Mouse (Mus musculus): ENCODE results near the gene Fbxo8. TPM values are rescaled to one million over a fixed set of nuclear protein-coding genes. Genes with fewer than 3 reads are reported as not detected.

The Fbxo8 gene
- polyA plus RNA-seq, 1 experiment from 2014 or later, result 37.0 TPM

- ATAC-seq (ENCODE audit: insufficient read depth, low FRiP score, low TSS enrichment), result no peak
- DNase-seq (ENCODE audit: low spot score), result no peak
- H3K36me3 ChIP-seq (ENCODE audit: control insufficient read depth, insufficient read depth, low read length), result no peaks in the 10 kb centered on the region
- no peaks in the 10 kb centered on the region for H3K4me1 ChIP-seq (ENCODE audit: control insufficient read depth, insufficient read depth, low read length)
- H3K9me3 ChIP-seq (ENCODE audit: control insufficient read depth, low read length), result no peaks in the 10 kb centered on the region
- no peak overlapping the region for H3K4me3 ChIP-seq (ENCODE audit: low read depth, low read length)
- H3K4me2 ChIP-seq (ENCODE audit: low read depth), result no peak overlapping the region
- no peak overlapping the region for H3K27ac ChIP-seq (ENCODE audit: low read depth, low read length)
- H3K9ac ChIP-seq (ENCODE audit: low read length), result no peak overlapping the region
- no peaks in the 10 kb centered on the region for H3K27me3 ChIP-seq (ENCODE audit: control insufficient read depth, insufficient read depth, low read length)
Measured at GRCm38 (mm10) chr8:56582841-56583240, 32.0 kb downstream of the Fbxo8 start.

- WGBS, result 67% methylated on average over 2 of the region's 2 CpGs
- H3K36me3 ChIP-seq (ENCODE audit: control insufficient read depth, insufficient read depth, low read length), result no peaks in the 10 kb centered on the region
- H3K27ac ChIP-seq (ENCODE audit: low read depth, low read length), result no peak overlapping the region
- no peak overlapping the region for H3K4me3 ChIP-seq (ENCODE audit: low read depth, low read length)
- no peak overlapping the region for H3K4me2 ChIP-seq (ENCODE audit: low read depth)
- H3K9ac ChIP-seq (ENCODE audit: low read length), result no peak overlapping the region
- no peak for ATAC-seq (ENCODE audit: insufficient read depth, low FRiP score, low TSS enrichment)
- H3K4me1 ChIP-seq (ENCODE audit: control insufficient read depth, insufficient read depth, low read length), result no peaks in the 10 kb centered on the region
- no peak for DNase-seq (ENCODE audit: low spot score)
- no peaks in the 10 kb centered on the region for H3K9me3 ChIP-seq (ENCODE audit: control insufficient read depth, low read length)
- no peaks in the 10 kb centered on the region for H3K27me3 ChIP-seq (ENCODE audit: control insufficient read depth, insufficient read depth, low read length)
Measured at GRCm38 (mm10) chr8:56589004-56589403, 38.1 kb downstream of the Fbxo8 start.

GRCm38 (mm10) chr8:56591084-56591483 lies 40.2 kb downstream of the Fbxo8 start:
- no peak for ATAC-seq (ENCODE audit: insufficient read depth, low FRiP score, low TSS enrichment)
- Histone ChIP-seq H3K9ac (ENCODE audit: low read length) (no peak overlapping the region), H3K4me3 (ENCODE audit: low read depth, low read length) (no peak overlapping the region), H3K36me3 (ENCODE audit: control insufficient read depth, insufficient read depth, low read length) (no peaks in the 10 kb centered on the region), H3K27me3 (ENCODE audit: control insufficient read depth, insufficient read depth, low read length) (no peaks in the 10 kb centered on the region), H3K4me2 (ENCODE audit: low read depth) (no peak overlapping the region), H3K4me1 (ENCODE audit: control insufficient read depth, insufficient read depth, low read length) (no peaks in the 10 kb centered on the region), H3K27ac (ENCODE audit: low read depth, low read length) (no peak overlapping the region), H3K9me3 (ENCODE audit: control insufficient read depth, low read length) (no peaks in the 10 kb centered on the region)
- 96% methylated on average over 1 of the region's 1 CpGs for WGBS
- DNase-seq (ENCODE audit: low spot score), result no peak

- WGBS, result 87% methylated on average over 5 of the region's 5 CpGs
- no peak for ATAC-seq (ENCODE audit: insufficient read depth, low FRiP score, low TSS enrichment)
- no peak overlapping the region for H3K4me2 ChIP-seq (ENCODE audit: low read depth)
- no peak overlapping the region for H3K4me3 ChIP-seq (ENCODE audit: low read depth, low read length)
- H3K27me3 ChIP-seq (ENCODE audit: control insufficient read depth, insufficient read depth, low read length), result no peaks in the 10 kb centered on the region
- DNase-seq (ENCODE audit: low spot score), result no peak
- H3K27ac ChIP-seq (ENCODE audit: low read depth, low read length), result no peak overlapping the region
- H3K36me3 ChIP-seq (ENCODE audit: control insufficient read depth, insufficient read depth, low read length), result no peaks in the 10 kb centered on the region
- H3K9ac ChIP-seq (ENCODE audit: low read length), result no peak overlapping the region
- H3K4me1 ChIP-seq (ENCODE audit: control insufficient read depth, insufficient read depth, low read length), result no peaks in the 10 kb centered on the region
- H3K9me3 ChIP-seq (ENCODE audit: control insufficient read depth, low read length), result no peaks in the 10 kb centered on the region
Measured at GRCm38 (mm10) chr8:56591502-56591901, 40.6 kb downstream of the Fbxo8 start.

DNA sequence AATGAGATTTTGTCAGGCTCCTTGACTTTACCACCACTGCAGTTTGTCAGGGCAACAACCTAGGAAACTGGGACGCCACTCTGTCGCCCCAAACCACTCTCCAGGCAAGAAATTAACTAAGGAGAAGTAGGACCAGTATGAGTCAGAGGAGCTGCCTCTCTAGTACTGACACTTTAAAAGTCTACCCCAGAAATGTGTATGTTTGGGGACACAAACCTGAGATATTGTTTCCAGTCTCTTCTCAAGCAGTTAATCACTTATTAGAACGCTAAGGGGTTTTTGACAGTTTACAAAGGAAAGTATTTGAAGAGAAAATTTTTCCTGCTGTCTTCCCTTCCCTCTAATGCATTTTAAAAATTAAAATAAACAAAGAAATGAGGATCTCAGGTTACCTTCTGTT lies 55.6 kb downstream of the Fbxo8 start:
- DNase-seq (ENCODE audit: low spot score), result no peak
- WGBS, result 42% methylated on average over 3 of the region's 3 CpGs
- no peak for ATAC-seq (ENCODE audit: insufficient read depth, low FRiP score, low TSS enrichment)
- H3K27me3 ChIP-seq (ENCODE audit: control insufficient read depth, insufficient read depth, low read length), result no peaks in the 10 kb centered on the region
- no peak overlapping the region for H3K4me2 ChIP-seq (ENCODE audit: low read depth)
- H3K4me1 ChIP-seq (ENCODE audit: control insufficient read depth, insufficient read depth, low read length), result no peaks in the 10 kb centered on the region
- H3K27ac ChIP-seq (ENCODE audit: low read depth, low read length), result no peak overlapping the region
- no peak overlapping the region for H3K9ac ChIP-seq (ENCODE audit: low read length)
- H3K4me3 ChIP-seq (ENCODE audit: low read depth, low read length), result no peak overlapping the region
- H3K9me3 ChIP-seq (ENCODE audit: control insufficient read depth, low read length), result no peaks in the 10 kb centered on the region
- no peaks in the 10 kb centered on the region for H3K36me3 ChIP-seq (ENCODE audit: control insufficient read depth, insufficient read depth, low read length)

GRCm38 (mm10) chr8:56611736-56612135 lies 60.8 kb downstream of the Fbxo8 start:
- Histone ChIP-seq H3K27me3 (ENCODE audit: control insufficient read depth, insufficient read depth, low read length) (no peaks in the 10 kb centered on the region), H3K9me3 (ENCODE audit: control insufficient read depth, low read length) (no peaks in the 10 kb centered on the region), H3K27ac (ENCODE audit: low read depth, low read length) (no peak overlapping the region), H3K9ac (ENCODE audit: low read length) (no peak overlapping the region), H3K36me3 (ENCODE audit: control insufficient read depth, insufficient read depth, low read length) (no peaks in the 10 kb centered on the region), H3K4me3 (ENCODE audit: low read depth, low read length) (no peak overlapping the region), H3K4me1 (ENCODE audit: control insufficient read depth, insufficient read depth, low read length) (no peaks in the 10 kb centered on the region), H3K4me2 (ENCODE audit: low read depth) (no peak overlapping the region)
- ATAC-seq (ENCODE audit: insufficient read depth, low FRiP score, low TSS enrichment), result no peak
- DNase-seq (ENCODE audit: low spot score), result no peak
- 90% methylated on average over 6 of the region's 6 CpGs for WGBS

DNA sequence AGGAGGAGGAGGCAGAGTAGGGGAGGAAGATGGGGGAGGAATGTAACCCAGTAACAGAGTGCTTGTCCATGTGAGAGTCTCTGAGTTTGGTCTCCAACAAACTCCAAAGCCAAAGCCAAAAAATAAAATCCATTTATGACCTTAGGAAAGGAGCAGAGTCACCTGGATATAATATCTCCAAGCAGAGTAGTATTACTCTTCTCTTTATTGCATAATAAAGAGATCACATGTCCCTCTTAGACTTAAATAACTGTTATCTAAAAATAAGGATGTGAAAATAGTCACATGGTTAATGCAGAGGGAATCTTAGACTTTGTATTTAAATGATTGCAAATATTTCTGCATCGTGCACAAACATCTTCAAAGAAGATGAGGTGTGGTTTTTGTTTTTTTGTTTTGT lies 63.3 kb downstream of the Fbxo8 start:
- no peak overlapping the region for H3K4me3 ChIP-seq (ENCODE audit: low read depth, low read length)
- H3K27ac ChIP-seq (ENCODE audit: low read depth, low read length), result no peak overlapping the region
- WGBS, result 98% methylated on average over 1 of the region's 1 CpGs
- H3K4me2 ChIP-seq (ENCODE audit: low read depth), result no peak overlapping the region
- H3K4me1 ChIP-seq (ENCODE audit: control insufficient read depth, insufficient read depth, low read length), result no peaks in the 10 kb centered on the region
- no peak overlapping the region for H3K9ac ChIP-seq (ENCODE audit: low read length)
- no peaks in the 10 kb centered on the region for H3K36me3 ChIP-seq (ENCODE audit: control insufficient read depth, insufficient read depth, low read length)
- DNase-seq (ENCODE audit: low spot score) (no peak), ATAC-seq (ENCODE audit: insufficient read depth, low FRiP score, low TSS enrichment) (no peak)
- H3K9me3 ChIP-seq (ENCODE audit: control insufficient read depth, low read length), result no peaks in the 10 kb centered on the region
- H3K27me3 ChIP-seq (ENCODE audit: control insufficient read depth, insufficient read depth, low read length), result no peaks in the 10 kb centered on the region

DNA sequence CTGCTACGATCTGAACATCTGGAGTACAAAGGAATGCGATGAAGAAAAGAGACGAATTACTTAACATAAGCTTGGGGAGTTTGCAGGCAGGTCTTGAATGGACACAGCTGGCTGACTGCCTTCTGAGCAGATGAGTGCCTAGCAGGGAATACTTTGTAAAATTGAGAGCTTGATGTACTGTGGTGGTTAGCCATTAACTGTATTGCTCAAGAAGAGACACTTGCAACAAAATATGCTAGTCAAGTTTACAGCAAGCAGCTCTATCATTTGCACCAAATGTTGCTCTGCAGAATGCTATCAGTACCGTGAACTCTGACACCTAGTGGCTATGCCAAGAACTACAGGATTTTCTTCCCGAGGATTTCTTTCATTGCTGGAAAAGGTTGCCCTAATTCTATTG lies 64.1 kb downstream of the Fbxo8 start:
- H3K27me3 ChIP-seq (ENCODE audit: control insufficient read depth, insufficient read depth, low read length), result 0 out of 2 replicates have a peak, but pooled peaks cover 3% of the 10 kb centered on the region
- no peak overlapping the region for H3K9ac ChIP-seq (ENCODE audit: low read length)
- H3K4me1 ChIP-seq (ENCODE audit: control insufficient read depth, insufficient read depth, low read length), result no peaks in the 10 kb centered on the region
- ATAC-seq (ENCODE audit: insufficient read depth, low FRiP score, low TSS enrichment) (no peak), DNase-seq (ENCODE audit: low spot score) (peak; percentile 37)
- WGBS, result 17% methylated on average over 5 of the region's 5 CpGs
- no peak overlapping the region for H3K4me3 ChIP-seq (ENCODE audit: low read depth, low read length)
- no peak overlapping the region for H3K4me2 ChIP-seq (ENCODE audit: low read depth)
- no peak overlapping the region for H3K27ac ChIP-seq (ENCODE audit: low read depth, low read length)
- no peaks in the 10 kb centered on the region for H3K36me3 ChIP-seq (ENCODE audit: control insufficient read depth, insufficient read depth, low read length)
- no peaks in the 10 kb centered on the region for H3K9me3 ChIP-seq (ENCODE audit: control insufficient read depth, low read length)

DNA sequence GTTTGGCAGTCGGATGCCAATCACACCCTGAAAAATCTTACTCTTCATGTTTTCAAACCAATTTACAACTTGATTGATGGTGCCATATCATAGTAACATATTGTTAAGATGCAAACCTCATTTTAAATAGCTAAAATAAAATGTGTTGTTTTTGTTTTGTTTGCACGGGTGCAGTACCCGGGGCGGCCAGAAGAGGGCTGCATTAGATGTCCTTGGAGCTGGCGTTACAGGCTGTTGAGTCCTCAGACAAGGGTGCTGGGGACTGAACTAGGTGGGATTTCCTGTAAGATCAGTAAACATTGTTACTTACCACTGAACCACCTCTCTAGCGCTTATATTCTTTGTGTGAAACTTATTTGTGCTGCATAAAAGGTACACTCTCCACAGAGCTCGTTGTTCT lies 65.4 kb downstream of the Fbxo8 start:
- no peak overlapping the region for H3K27ac ChIP-seq (ENCODE audit: low read depth, low read length)
- no peak overlapping the region for H3K9ac ChIP-seq (ENCODE audit: low read length)
- H3K4me1 ChIP-seq (ENCODE audit: control insufficient read depth, insufficient read depth, low read length), result peaks cover 6% of the 10 kb centered on the region
- no peak overlapping the region for H3K4me3 ChIP-seq (ENCODE audit: low read depth, low read length)
- no peak overlapping the region for H3K4me2 ChIP-seq (ENCODE audit: low read depth)
- DNase-seq (ENCODE audit: low spot score) (peak; percentile 55), ATAC-seq (ENCODE audit: insufficient read depth, low FRiP score, low TSS enrichment) (no peak)
- no peaks in the 10 kb centered on the region for H3K36me3 ChIP-seq (ENCODE audit: control insufficient read depth, insufficient read depth, low read length)
- no peaks in the 10 kb centered on the region for H3K9me3 ChIP-seq (ENCODE audit: control insufficient read depth, low read length)
- 33% methylated on average over 7 of the region's 7 CpGs for WGBS
- H3K27me3 ChIP-seq (ENCODE audit: control insufficient read depth, insufficient read depth, low read length), result 0 out of 2 replicates have a peak, but pooled peaks cover 8% of the 10 kb centered on the region

Measured in neural tube, embryonic 11.5 days (tissue).